Mouse (Mus musculus): ENCODE measurements at regions not wholly inside any gene's neighbourhood (a gene's known extent, or its start where the extent isn't known, plus 50 kb on each side); places are given as distances from the start of the nearest gene placed in this dataset.

GRCm38 (mm10) chr13:6377919-6378318 lies 170.0 kb upstream of the Pitrm1 start:
- DNase-seq (ENCODE audit: low read depth, low spot score) = no peak

- DNase-seq (ENCODE audit: low read depth, low spot score) = peak; percentile 13
Measured at GRCm38 (mm10) chr13:6395562-6396223, 152.3 kb upstream of the Pitrm1 start.

- DNase-seq (ENCODE audit: low read depth, low spot score) = no peak
Measured at GRCm38 (mm10) chr13:6397648-6398047, 150.3 kb upstream of the Pitrm1 start.

GRCm38 (mm10) chr13:6431821-6432220 lies 116.1 kb upstream of the Pitrm1 start:
- no peak for DNase-seq (ENCODE audit: low read depth, low spot score)

- DNase-seq (ENCODE audit: low read depth, low spot score) = no peak
Measured at GRCm38 (mm10) chr13:6446976-6447375, 101.0 kb upstream of the Pitrm1 start.

- DNase-seq (ENCODE audit: low read depth, low spot score) = no peak
Measured at GRCm38 (mm10) chr13:6461363-6461762, 86.6 kb upstream of the Pitrm1 start.

GRCm38 (mm10) chr13:6465911-6466419 lies 82.0 kb upstream of the Pitrm1 start:
- DNase-seq (ENCODE audit: low read depth, low spot score) = no peak

GRCm38 (mm10) chr13:6469446-6470227 lies 78.3 kb upstream of the Pitrm1 start:
- peak; percentile 25 for DNase-seq (ENCODE audit: low read depth, low spot score)

- no peak for DNase-seq (ENCODE audit: low read depth, low spot score)
Measured at GRCm38 (mm10) chr13:6470286-6471103, 77.5 kb upstream of the Pitrm1 start.

- DNase-seq (ENCODE audit: low read depth, low spot score) = peak; percentile 82
Measured at GRCm38 (mm10) chr13:6471643-6472042, 76.3 kb upstream of the Pitrm1 start.

- peak; percentile 58 for DNase-seq (ENCODE audit: low read depth, low spot score)
Measured at GRCm38 (mm10) chr13:6473401-6474190, 74.4 kb upstream of the Pitrm1 start.

GRCm38 (mm10) chr13:6479667-6480066 lies 68.3 kb upstream of the Pitrm1 start:
- no peak for DNase-seq (ENCODE audit: low read depth, low spot score)

GRCm38 (mm10) chr13:6484418-6484817 lies 63.5 kb upstream of the Pitrm1 start:
- DNase-seq (ENCODE audit: low read depth, low spot score) = no peak

GRCm38 (mm10) chr13:6487837-6488236 lies 60.1 kb upstream of the Pitrm1 start:
- no peak for DNase-seq (ENCODE audit: low read depth, low spot score)

- no peak for DNase-seq (ENCODE audit: low read depth, low spot score)
Measured at GRCm38 (mm10) chr13:6492916-6493619, 54.9 kb upstream of the Pitrm1 start.

Data from mesoderm, embryonic 11.5 days (tissue).